Mouse (Mus musculus): Measurements from ENCODE around the gene Sstr2. TPM values are rescaled to one million over a fixed set of nuclear protein-coding genes. Genes with fewer than 3 reads are reported as not detected.

Gene Sstr2
- polyA plus RNA-seq, 1 experiment from 2014 or later = 0.42 TPM

DNA sequence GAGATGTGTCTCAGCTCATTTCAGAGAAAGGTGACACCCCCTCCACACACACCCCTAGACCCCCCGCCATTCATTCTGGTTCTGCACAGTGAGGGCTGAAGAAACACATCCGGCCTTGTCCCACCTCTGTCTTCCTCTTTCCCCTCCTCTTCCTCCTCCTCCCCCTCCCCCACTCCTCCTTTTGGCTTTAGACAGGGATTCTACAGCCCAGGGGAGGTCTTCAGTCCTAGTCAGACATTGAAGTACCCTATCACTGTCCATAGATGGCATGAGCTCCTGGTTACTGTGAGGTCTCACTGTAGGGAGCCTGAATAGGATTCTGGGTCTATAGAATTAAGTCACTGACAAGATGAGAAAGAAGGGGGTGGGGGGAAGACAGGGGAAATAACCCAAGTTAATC, 1.9 kb downstream of the Sstr2 start:
- H3K27me3 ChIP-seq (replicated peaks) = peaks cover 47% of the 10 kb centered on the region
- H3K4me2 ChIP-seq = no peak overlapping the region
- H3K9me3 ChIP-seq (replicated peaks) = no peaks in the 10 kb centered on the region
- no peaks in the 10 kb centered on the region for H3K36me3 ChIP-seq
- 66% methylated on average over 2 of the region's 2 CpGs for WGBS
- peaks cover 26% of the 10 kb centered on the region for H3K4me1 ChIP-seq (replicated peaks)
- no peak for ATAC-seq (ENCODE audit: insufficient number of reproducible peaks, low FRiP score)
- no peak overlapping the region for H3K4me3 ChIP-seq
- H3K27ac ChIP-seq (ENCODE audit: poor library complexity, severe bottlenecking) = no peak overlapping the region
- no peak overlapping the region for H3K9ac ChIP-seq

DNA sequence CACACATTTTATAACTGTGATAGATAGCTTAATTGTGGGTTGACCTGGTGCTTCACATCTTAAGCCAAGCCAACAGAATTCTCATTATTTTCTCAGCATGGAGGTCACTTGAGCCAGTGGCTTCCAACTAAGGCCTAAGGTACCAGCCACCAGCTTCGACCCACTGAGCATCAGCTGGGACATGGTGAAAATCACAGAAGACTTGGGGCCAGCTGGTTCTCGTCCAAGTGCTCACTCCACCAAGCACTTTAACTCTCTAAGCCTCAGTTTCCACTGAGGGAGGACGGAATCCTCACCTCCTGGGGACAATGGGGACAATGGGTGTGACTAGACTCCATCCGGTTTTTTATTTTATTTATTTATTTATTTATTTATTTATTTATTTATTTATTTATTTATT, 2.9 kb downstream of the Sstr2 start:
- no peaks in the 10 kb centered on the region for H3K9me3 ChIP-seq (replicated peaks)
- H3K4me3 ChIP-seq = no peak overlapping the region
- H3K36me3 ChIP-seq = no peaks in the 10 kb centered on the region
- H3K27me3 ChIP-seq (replicated peaks) = peaks cover 47% of the 10 kb centered on the region
- H3K4me1 ChIP-seq (replicated peaks) = peaks cover 26% of the 10 kb centered on the region
- ATAC-seq (ENCODE audit: insufficient number of reproducible peaks, low FRiP score) = no peak
- no peak overlapping the region for H3K9ac ChIP-seq
- no peak overlapping the region for H3K4me2 ChIP-seq
- H3K27ac ChIP-seq (ENCODE audit: poor library complexity, severe bottlenecking) = no peak overlapping the region
- WGBS = 84% methylated on average over 4 of the region's 4 CpGs

DNA sequence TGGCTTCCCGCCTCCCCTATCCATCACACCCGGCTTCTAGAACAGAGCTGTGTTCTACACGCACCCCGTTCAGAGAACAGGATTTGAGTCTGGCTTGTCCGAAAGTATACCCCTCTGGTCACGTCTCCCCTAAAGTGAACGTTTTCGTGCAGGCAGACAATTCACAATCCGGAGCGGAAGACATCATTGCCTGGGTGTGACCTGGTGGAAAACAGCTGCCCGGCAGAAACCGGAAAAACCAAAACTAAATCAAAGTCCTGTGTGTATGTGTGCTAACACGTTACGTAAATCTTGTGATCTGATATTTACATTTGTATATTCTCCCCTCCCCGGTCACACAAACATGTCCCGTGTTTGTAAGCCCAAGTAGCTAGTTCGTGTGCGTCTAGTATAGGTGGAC, 6.3 kb downstream of the Sstr2 start:
- Histone ChIP-seq H3K36me3 (no peaks in the 10 kb centered on the region), H3K27ac (ENCODE audit: poor library complexity, severe bottlenecking) (no peak overlapping the region), H3K4me3 (no peak overlapping the region), H3K9ac (no peak overlapping the region), H3K4me2 (no peak overlapping the region), H3K27me3 (replicated peaks) (peaks cover 29% of the 10 kb centered on the region), H3K9me3 (replicated peaks) (no peaks in the 10 kb centered on the region), H3K4me1 (replicated peaks) (peaks cover under 1% of the 10 kb centered on the region; the same call in 1 of the 2 replicates)
- WGBS = 87% methylated on average over 18 of the region's 18 CpGs
- ATAC-seq (ENCODE audit: insufficient number of reproducible peaks, low FRiP score) = no peak

DNA sequence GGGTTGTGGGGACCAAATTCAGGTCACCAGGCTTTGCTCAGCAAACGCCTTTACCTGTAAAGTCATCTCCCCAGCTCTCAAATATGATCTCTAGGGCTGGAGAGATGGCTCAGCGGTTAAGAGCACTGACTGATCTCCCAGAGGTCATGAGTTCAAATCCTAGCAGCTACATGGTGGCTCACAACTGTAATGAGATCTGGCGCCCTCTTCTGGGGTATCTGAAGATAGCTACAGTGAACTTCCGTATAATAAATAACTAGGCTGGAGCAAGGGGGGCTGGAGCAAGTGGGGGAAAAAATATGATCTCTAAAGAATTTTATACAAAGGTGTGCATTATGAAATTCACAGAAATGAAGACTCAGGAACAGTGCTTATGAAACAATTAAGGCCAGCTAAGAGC, 8.6 kb downstream of the Sstr2 start:
- Histone ChIP-seq H3K4me1 (replicated peaks) (no peaks in the 10 kb centered on the region), H3K9ac (no peak overlapping the region), H3K9me3 (replicated peaks) (no peaks in the 10 kb centered on the region), H3K36me3 (no peaks in the 10 kb centered on the region), H3K4me3 (no peak overlapping the region), H3K27ac (ENCODE audit: poor library complexity, severe bottlenecking) (no peak overlapping the region), H3K27me3 (replicated peaks) (peaks cover 11% of the 10 kb centered on the region; the same call in 1 of the 2 replicates), H3K4me2 (no peak overlapping the region)
- 51% methylated on average over 4 of the region's 4 CpGs for WGBS
- no peak for ATAC-seq (ENCODE audit: insufficient number of reproducible peaks, low FRiP score)

DNA sequence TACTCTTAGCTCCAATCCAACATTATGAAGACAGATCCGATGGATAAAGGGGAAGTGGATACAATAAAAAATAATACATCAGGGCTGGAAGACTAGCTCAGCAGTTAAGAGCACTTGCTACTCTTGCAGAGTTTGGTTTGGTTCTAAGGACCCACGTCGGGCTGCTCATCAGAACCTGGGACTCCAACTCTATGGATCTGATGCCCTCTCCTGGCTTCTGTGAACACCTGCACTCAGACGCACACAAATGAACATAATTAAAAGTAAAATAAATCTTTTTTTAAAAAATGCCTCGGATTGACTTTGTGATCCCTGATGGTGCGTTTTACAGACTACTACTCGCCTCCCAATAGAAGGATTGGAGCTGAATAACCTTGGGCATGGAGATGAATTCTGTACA, 11.5 kb downstream of the Sstr2 start:
- H3K4me3 ChIP-seq = no peak overlapping the region
- no peak overlapping the region for H3K4me2 ChIP-seq
- H3K36me3 ChIP-seq = no peaks in the 10 kb centered on the region
- no peak for ATAC-seq (ENCODE audit: insufficient number of reproducible peaks, low FRiP score)
- H3K4me1 ChIP-seq (replicated peaks) = no peaks in the 10 kb centered on the region
- no peaks in the 10 kb centered on the region for H3K9me3 ChIP-seq (replicated peaks)
- H3K27ac ChIP-seq (ENCODE audit: poor library complexity, severe bottlenecking) = no peak overlapping the region
- no peak overlapping the region for H3K9ac ChIP-seq
- WGBS = 55% methylated on average over 7 of the region's 7 CpGs
- H3K27me3 ChIP-seq (replicated peaks) = peaks cover 7% of the 10 kb centered on the region; the same call in 1 of the 2 replicates

DNA sequence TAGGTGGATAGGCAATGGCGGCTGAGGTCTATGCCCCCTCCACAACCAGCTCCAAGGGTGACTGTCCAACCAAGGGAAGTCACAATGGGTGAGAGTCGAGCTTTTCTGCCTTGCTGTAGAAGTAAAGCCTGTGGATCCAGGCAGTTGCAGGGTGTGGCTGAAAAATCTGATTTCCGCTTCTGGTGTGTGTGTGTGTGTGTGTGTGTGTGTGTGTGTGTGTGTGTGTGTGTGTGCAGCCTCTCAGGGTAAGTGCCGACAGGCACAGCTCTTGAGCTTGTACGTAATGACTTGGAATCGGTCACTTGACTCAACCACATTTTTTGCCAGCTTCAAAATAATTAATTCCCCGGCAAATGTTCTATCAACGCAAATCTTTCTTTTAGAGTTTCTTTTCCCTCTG, 12.2 kb downstream of the Sstr2 start:
- Histone ChIP-seq H3K4me2 (no peak overlapping the region), H3K36me3 (no peaks in the 10 kb centered on the region), H3K27ac (ENCODE audit: poor library complexity, severe bottlenecking) (no peak overlapping the region), H3K9me3 (replicated peaks) (no peaks in the 10 kb centered on the region), H3K4me3 (no peak overlapping the region), H3K27me3 (replicated peaks) (peaks cover 7% of the 10 kb centered on the region; the same call in 1 of the 2 replicates), H3K4me1 (replicated peaks) (no peaks in the 10 kb centered on the region), H3K9ac (no peak overlapping the region)
- ATAC-seq (ENCODE audit: insufficient number of reproducible peaks, low FRiP score) = no peak
- 75% methylated on average over 8 of the region's 8 CpGs for WGBS

DNA sequence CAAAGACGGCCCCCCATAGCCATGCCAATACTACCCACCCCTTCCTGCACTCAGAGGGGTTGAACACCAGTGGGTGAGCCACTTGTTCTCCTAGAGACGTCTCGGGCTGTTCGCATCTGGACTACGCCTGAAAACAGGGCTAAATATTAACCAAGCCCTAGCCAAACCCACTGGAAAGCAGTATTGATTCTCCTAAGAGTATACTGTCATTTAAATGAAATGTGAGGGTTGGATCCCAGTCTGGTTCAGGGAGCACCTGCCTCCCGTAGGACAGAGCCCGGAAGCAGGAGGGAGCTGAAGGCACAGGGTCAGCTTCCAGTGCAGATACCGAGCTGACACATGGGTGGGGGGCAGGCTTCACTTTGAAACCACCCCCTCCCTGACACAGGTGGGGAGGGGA, 12.7 kb downstream of the Sstr2 start:
- ATAC-seq (ENCODE audit: insufficient number of reproducible peaks, low FRiP score) = no peak
- Histone ChIP-seq H3K9ac (no peak overlapping the region), H3K36me3 (no peaks in the 10 kb centered on the region), H3K4me2 (no peak overlapping the region), H3K9me3 (replicated peaks) (no peaks in the 10 kb centered on the region), H3K4me1 (replicated peaks) (no peaks in the 10 kb centered on the region), H3K27ac (ENCODE audit: poor library complexity, severe bottlenecking) (no peak overlapping the region), H3K4me3 (no peak overlapping the region), H3K27me3 (replicated peaks) (peaks cover 7% of the 10 kb centered on the region; the same call in 1 of the 2 replicates)
- WGBS = 79% methylated on average over 8 of the region's 8 CpGs

DNA sequence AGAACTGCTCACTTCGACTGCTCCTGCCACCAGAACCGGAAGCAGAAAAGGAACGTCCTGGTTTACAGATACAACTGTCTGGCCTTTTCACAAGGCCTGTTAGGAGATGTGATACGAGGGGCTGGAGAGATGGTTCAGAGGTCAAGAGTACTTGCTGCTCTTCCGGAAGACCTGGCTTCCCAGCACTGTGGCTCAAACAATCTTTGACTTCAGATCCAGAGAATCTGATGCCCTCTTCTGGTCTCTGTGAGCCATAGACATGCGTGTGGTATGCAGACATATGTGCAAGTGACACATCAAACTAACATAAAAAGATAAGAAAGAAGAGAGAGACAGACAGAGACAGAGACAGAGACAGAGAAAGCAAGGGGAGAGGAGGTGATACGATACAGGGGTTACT, 13.2 kb downstream of the Sstr2 start:
- Histone ChIP-seq H3K9me3 (replicated peaks) (no peaks in the 10 kb centered on the region), H3K4me1 (replicated peaks) (no peaks in the 10 kb centered on the region), H3K9ac (no peak overlapping the region), H3K27ac (ENCODE audit: poor library complexity, severe bottlenecking) (no peak overlapping the region), H3K36me3 (no peaks in the 10 kb centered on the region), H3K4me3 (no peak overlapping the region), H3K4me2 (no peak overlapping the region), H3K27me3 (replicated peaks) (peaks cover 7% of the 10 kb centered on the region; the same call in 1 of the 2 replicates)
- WGBS = 72% methylated on average over 7 of the region's 7 CpGs
- no peak for ATAC-seq (ENCODE audit: insufficient number of reproducible peaks, low FRiP score)

DNA sequence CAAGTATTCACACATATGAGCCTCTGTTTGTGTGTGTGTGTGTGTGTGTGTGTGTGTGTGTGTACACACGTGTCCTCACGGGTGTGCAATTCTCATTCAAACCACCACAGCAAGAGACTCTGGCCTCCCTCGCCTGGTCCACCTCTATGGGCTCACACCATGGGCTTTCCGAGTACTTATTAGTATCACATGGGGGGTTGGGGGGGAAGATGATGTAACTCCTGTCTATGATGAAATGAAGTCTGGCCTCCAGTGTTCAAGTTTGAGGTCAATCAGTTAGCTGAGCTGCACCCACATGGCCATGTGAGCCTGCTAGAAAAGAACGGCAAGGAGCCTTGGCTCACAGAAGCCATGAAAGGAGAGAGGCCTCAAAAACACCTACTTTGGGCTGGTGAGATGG, 14.3 kb downstream of the Sstr2 start:
- Histone ChIP-seq H3K27ac (ENCODE audit: poor library complexity, severe bottlenecking) (no peak overlapping the region), H3K4me3 (no peak overlapping the region), H3K9me3 (replicated peaks) (peaks cover 6% of the 10 kb centered on the region; the same call in 1 of the 2 replicates), H3K36me3 (no peaks in the 10 kb centered on the region), H3K4me1 (replicated peaks) (no peaks in the 10 kb centered on the region), H3K4me2 (no peak overlapping the region), H3K9ac (no peak overlapping the region), H3K27me3 (replicated peaks) (peaks cover 7% of the 10 kb centered on the region; the same call in 1 of the 2 replicates)
- no peak for ATAC-seq (ENCODE audit: insufficient number of reproducible peaks, low FRiP score)
- 87% methylated on average over 5 of the region's 5 CpGs for WGBS

DNA sequence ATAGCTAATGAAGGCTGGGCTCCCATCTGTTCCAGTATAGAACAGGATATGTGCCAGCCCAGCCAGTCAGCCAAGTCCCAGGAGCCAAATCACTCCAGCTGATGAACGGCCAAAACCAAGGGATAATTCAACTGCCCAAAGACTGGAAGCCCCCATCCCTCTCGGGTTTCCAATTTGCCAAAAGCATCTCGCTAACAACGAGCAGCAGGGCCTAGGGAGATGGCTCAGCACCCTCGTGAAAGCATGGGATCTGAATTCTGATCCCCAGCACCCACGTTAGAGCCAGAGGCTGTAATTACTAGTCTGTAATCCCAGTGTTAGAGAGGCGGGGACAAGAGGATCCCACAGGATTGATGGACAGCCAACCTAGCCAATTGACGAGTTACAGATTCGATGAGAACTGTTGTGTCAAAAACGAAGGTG, 15.6 kb downstream of the Sstr2 start:
- ATAC-seq (ENCODE audit: insufficient number of reproducible peaks, low FRiP score) = no peak
- Histone ChIP-seq H3K27ac (ENCODE audit: poor library complexity, severe bottlenecking) (no peak overlapping the region), H3K9me3 (replicated peaks) (peaks cover 10% of the 10 kb centered on the region; the same call in 1 of the 2 replicates), H3K36me3 (no peaks in the 10 kb centered on the region), H3K4me1 (replicated peaks) (no peaks in the 10 kb centered on the region), H3K27me3 (replicated peaks) (peaks cover 2% of the 10 kb centered on the region; the same call in 1 of the 2 replicates), H3K4me3 (no peak overlapping the region), H3K4me2 (no peak overlapping the region), H3K9ac (no peak overlapping the region)
- 67% methylated on average over 10 of the region's 10 CpGs for WGBS

DNA sequence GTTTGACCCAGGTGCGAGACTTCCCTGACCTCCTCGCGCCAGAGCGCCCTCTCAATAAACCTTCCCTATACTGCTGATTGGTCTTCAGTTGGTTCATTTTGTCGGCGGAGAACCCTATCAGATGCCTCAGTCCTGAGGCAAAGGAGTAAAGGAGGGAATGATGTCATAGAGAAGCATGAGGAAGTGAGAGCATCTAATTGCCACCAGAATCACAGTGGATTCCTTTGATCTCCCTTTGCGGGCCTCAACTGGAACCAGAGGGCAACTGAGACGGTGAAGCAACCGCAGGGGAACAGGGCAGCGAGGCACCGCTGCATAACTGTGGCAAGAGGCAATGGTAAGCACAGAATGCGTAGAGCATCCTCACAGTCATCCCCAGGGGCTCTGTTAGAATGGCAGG, 19.5 kb downstream of the Sstr2 start:
- ATAC-seq (ENCODE audit: insufficient number of reproducible peaks, low FRiP score) = no peak
- H3K36me3 ChIP-seq = no peaks in the 10 kb centered on the region
- H3K27ac ChIP-seq (ENCODE audit: poor library complexity, severe bottlenecking) = no peak overlapping the region
- no peak overlapping the region for H3K4me2 ChIP-seq
- WGBS = 83% methylated on average over 12 of the region's 12 CpGs
- H3K4me1 ChIP-seq (replicated peaks) = no peaks in the 10 kb centered on the region
- no peak overlapping the region for H3K4me3 ChIP-seq
- no peaks in the 10 kb centered on the region for H3K27me3 ChIP-seq (replicated peaks)
- H3K9me3 ChIP-seq (replicated peaks) = peaks cover 10% of the 10 kb centered on the region
- H3K9ac ChIP-seq = no peak overlapping the region

DNA sequence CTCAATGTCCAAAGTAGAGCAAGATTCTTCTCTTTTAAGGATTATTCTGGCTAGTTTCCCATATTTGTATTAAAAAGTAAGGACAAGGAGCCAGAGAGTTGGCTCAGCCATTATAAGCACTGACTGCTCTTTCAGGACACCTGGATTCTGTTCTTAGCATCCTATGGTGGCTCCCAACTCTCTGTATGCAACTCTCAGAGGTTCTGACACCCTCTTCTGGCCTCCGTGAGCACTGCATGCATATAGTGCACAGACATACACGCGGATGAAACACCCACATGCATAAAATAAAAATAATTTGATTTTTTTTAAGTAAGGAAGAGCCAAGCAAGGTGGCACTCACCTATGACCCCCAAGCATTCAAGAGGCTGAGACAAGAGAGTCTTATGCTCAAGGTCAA, 26.0 kb downstream of the Sstr2 start:
- Histone ChIP-seq H3K4me1 (replicated peaks) (peaks cover 13% of the 10 kb centered on the region), H3K4me2 (no peak overlapping the region), H3K9me3 (replicated peaks) (peaks cover 3% of the 10 kb centered on the region; the same call in 1 of the 2 replicates), H3K9ac (no peak overlapping the region), H3K27ac (ENCODE audit: poor library complexity, severe bottlenecking) (no peak overlapping the region), H3K36me3 (no peaks in the 10 kb centered on the region), H3K4me3 (no peak overlapping the region), H3K27me3 (replicated peaks) (no peaks in the 10 kb centered on the region)
- no peak for ATAC-seq (ENCODE audit: insufficient number of reproducible peaks, low FRiP score)
- WGBS = 82% methylated on average over 3 of the region's 3 CpGs

Data from heart, embryonic 12.5 days (tissue).